Mouse (Mus musculus) intestine, postnatal 0 days (tissue): ENCODE measurements around the gene Susd1. TPM values are rescaled to one million over a fixed set of nuclear protein-coding genes. Genes with fewer than 3 reads are reported as not detected.
A peak's percentile ranks its signal among the peaks of the same experiment; 100 is the strongest.

Source experiments
- ATAC-seq: fragments of 200-750 bp; cut with Nextera tagmentation; 2 replicates; pipeline ENCODE4 v1.8.0; 2017; ENCODE audit warnings: mild to moderate bottlenecking, moderate TSS enrichment, moderate library complexity
- H3K27ac ChIP-seq: fragments of 300-500 bp; sonication (generic); 2 replicates; pipeline ENCODE4 v1.5.1; 2014; ENCODE audit warnings: mild to moderate bottlenecking, low read depth, low read length, moderate library complexity
- H3K27me3 ChIP-seq: fragments of 300-500 bp; sonication (generic); replicated peaks from 2 replicates; pipeline ENCODE4 v1.6.1; 2014; ENCODE audit warnings: low read length, mixed read lengths; ENCODE audit not compliant: control insufficient read depth, insufficient read depth
- H3K36me3 ChIP-seq: fragments of 300-500 bp; sonication (generic); 2 replicates; pipeline ENCODE4 v1.6.1; 2014; ENCODE audit warnings: mild to moderate bottlenecking, moderate library complexity; ENCODE audit not compliant: control insufficient read depth, insufficient read depth
- H3K4me1 ChIP-seq: fragments of 300-500 bp; sonication (generic); replicated peaks from 2 replicates; pipeline ENCODE4 v1.6.1; 2014; ENCODE audit warnings: antibody characterized with exemption, low read length, mixed read lengths; ENCODE audit not compliant: control insufficient read depth, insufficient read depth
- H3K4me2 ChIP-seq: fragments of 300-500 bp; sonication (generic); replicated peaks from 2 replicates; pipeline ENCODE4 v1.6.1; 2014; ENCODE audit warnings: low read depth, mild to moderate bottlenecking, moderate library complexity
- H3K4me3 ChIP-seq: fragments of 300-500 bp; sonication (generic); 2 replicates; pipeline ENCODE4 v1.5.1; 2014; ENCODE audit warnings: low read depth, low read length
- H3K9ac ChIP-seq: fragments of 300-500 bp; sonication (generic); 2 replicates; pipeline ENCODE4 v1.6.1; 2014; ENCODE audit warnings: mild to moderate bottlenecking, low read depth, low read length
- H3K9me3 ChIP-seq: fragments of 300-500 bp; sonication (generic); 2 replicates; pipeline ENCODE4 v1.6.1; 2016; ENCODE audit warnings: mixed run types; ENCODE audit not compliant: control insufficient read depth
- CTCF ChIP-seq: sonication (generic); IDR thresholded peaks from 2 replicates; pipeline ENCODE4 v1.5.1; 2016; ENCODE audit warnings: low read depth, mild to moderate bottlenecking, control low read depth, antibody characterized with exemption, moderate library complexity
- WGBS: fragments of 180-500 bp; shearing (Covaris S2); extraction: QIAGEN DNeasy Blood & Tissue Kit; methylation state at CpG from one replicate; pipeline ENCODE4 v1.1.7; 2014; 5-methylcytosine and 5-hydroxymethylcytosine counted together
- polyA plus RNA-seq: library from polyadenylated mRNA; unstranded; fragments of >200 nt; fragmentation: Nextera tagmentation; extraction: Ambion mirVana; gene quantifications from 2 replicates; pipeline ENCODE4 v1.2.1, GENCODE M21; 2015

Gene Susd1
- 5.0 and 5.9 TPM in 2 replicates for polyA plus RNA-seq

DNA sequence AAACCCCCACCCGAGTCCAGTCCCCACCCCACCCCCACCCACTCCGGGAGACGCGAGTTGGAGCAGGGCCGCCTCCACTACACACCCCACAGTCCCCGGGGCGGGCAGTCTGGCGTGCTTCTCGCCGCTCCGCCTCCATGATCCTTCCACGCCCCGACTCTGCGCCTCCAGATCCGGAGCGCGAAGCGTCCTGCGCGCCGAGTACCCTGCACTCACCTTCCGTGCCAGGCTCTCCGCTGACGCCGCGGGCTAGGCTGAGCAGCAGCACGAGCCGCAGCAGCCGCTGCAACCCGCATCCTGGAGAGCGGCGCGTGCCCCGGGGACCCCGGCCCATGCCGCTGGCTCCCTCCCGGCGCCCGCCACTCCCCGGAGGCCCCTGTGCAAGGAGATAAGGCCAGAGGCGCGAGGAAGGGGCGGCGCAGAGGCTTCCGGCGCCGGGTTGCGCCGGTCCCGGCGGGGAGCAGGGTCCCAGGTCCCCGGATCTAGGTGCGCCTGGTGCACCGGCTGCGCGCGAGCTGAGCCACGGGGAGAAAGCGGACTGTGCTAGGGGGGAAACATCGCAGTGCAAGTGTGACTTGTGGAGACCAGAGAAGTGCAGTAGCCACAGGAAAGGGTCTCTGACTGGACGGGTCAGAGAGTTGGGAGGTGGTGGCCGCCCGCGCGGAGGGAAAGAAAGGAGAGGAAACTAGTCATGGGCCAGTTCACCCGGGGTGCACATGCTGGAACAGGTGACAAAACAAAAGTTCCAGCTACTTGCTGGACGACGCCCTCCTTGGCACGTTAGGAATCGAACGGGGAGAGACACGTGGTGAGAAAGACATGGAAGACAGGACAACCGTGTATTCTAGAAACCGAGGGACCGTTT, at the start of gene Susd1:
Gene Susd1, minus strand, starts transcription at position 644 of the 865 bp plus-strand sequence.
- ATAC-seq = peak; percentile 66
- Histone ChIP-seq H3K27me3 (no peaks in the 10 kb centered on the region), H3K4me2 (peak within 1 kb of the TSS; percentile 99), H3K27ac (peak within 1 kb of the TSS; percentile 90), H3K4me3 (peak within 1 kb of the TSS; percentile 52), H3K9ac (peak within 1 kb of the TSS; percentile 77), H3K9me3 (no peaks in the 10 kb centered on the region), H3K4me1 (peaks cover 7% of the 10 kb centered on the region; the same call in 1 of the 2 replicates), H3K36me3 (no peaks in the 10 kb centered on the region)
- no peak for TF ChIP-seq CTCF
- under 1% methylated on average over 75 of the region's 75 CpGs for WGBS

DNA sequence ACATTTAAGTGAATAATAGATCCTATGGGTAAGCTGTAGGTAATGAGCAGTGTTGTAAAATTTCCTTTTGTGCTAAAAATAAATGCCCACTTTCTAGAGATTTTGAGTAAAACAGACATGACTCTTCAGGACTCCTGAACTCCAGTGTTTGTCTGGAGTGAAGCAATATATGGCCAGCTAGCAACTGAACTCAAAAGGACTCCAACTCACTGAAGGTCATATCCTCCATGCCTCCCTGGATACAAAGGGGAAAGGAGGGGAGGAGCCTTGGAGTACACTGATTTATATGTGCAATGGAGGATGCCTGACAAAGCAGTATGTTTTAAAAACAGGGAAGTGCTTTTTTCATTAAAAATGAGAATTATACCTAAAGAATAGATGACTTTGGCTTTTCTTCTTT, 32.9 kb upstream of the Susd1 start:
- 0 out of 2 replicates have a peak, but pooled peaks have one; percentile 36 for ATAC-seq
- TF ChIP-seq CTCF = no peak
- Histone ChIP-seq H3K9me3 (no peaks in the 10 kb centered on the region), H3K36me3 (peaks cover 10% of the 10 kb centered on the region; the same call in 1 of the 2 replicates), H3K27ac (no peak overlapping the region), H3K4me3 (no peak overlapping the region), H3K4me2 (no peak overlapping the region), H3K4me1 (no peaks in the 10 kb centered on the region), H3K9ac (no peak overlapping the region), H3K27me3 (no peaks in the 10 kb centered on the region)

DNA sequence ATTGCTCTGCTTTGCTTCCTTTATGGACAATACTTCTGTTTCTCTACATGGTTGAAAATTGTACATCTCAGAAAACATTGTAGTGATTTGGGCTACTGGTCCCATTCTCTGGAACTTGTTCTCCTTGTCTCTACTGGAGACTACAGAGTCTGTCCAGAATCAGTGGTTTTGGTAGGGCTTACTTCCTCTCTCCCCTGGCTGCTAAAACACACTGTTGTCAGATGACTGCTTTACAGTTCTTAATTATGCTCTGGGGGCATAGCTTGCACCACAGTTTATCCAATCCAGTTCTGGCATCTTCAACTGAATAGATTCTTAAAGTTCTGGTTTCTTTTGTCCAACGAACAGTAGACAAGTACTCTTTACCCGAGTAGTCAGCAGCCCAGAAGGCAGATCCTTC, 27.0 kb upstream of the Susd1 start:
- H3K27me3 ChIP-seq = no peaks in the 10 kb centered on the region
- H3K36me3 ChIP-seq = no peaks in the 10 kb centered on the region
- H3K4me1 ChIP-seq = peaks cover 9% of the 10 kb centered on the region
- H3K9me3 ChIP-seq = no peaks in the 10 kb centered on the region
- no peak overlapping the region for H3K4me2 ChIP-seq
- no peak for TF ChIP-seq CTCF
- 74% methylated on average over 2 of the region's 2 CpGs for WGBS
- no peak overlapping the region for H3K4me3 ChIP-seq
- H3K27ac ChIP-seq = no peak overlapping the region
- no peak overlapping the region for H3K9ac ChIP-seq
- no peak for ATAC-seq

DNA sequence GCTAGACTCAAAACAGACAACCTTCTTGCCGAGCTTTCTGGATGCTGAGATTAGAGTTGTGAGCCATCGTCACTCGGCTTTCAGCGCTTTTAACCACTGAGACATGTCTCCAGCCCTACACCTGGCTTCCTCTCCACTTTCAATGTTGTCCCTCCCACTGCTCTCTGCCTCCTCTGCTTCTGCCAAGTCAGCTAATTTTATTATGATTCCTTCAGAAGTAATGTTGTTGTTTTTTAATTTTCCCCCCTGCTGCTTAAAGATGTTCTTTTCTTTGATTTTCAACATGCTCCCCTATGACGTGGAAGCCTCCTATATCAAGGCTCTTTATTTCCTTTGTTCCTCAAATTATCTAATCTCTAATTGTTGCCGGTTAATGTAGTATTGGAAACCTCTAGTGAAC, 26.2 kb upstream of the Susd1 start:
- H3K36me3 ChIP-seq = no peaks in the 10 kb centered on the region
- 73% methylated on average over 6 of the region's 6 CpGs for WGBS
- H3K9ac ChIP-seq = no peak overlapping the region
- no peak overlapping the region for H3K27ac ChIP-seq
- H3K4me1 ChIP-seq = peaks cover 9% of the 10 kb centered on the region
- no peak for ATAC-seq
- H3K9me3 ChIP-seq = no peaks in the 10 kb centered on the region
- no peak overlapping the region for H3K4me3 ChIP-seq
- H3K4me2 ChIP-seq = no peak overlapping the region
- H3K27me3 ChIP-seq = no peaks in the 10 kb centered on the region
- no peak for TF ChIP-seq CTCF

DNA sequence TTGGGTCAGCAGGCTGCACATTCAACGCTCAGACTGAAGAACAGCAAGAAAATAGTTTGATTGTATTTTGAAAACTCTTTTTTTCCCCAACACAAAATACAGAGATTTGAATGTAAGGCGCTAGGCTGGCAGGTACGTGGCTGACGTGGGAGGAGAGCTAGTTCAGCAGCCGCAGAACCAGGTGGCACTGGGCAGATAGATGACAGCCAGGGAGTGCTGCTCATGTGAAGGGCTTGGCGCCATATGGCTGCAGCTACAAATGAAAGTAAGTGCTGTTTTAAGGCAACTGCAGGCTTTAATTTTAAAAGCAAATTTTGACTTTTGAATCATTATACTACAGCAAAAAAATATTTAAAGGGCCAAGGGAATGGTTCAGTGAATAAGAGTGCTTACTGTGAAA, 24.1 kb upstream of the Susd1 start:
- no peaks in the 10 kb centered on the region for H3K36me3 ChIP-seq
- H3K4me2 ChIP-seq = no peak overlapping the region
- H3K9me3 ChIP-seq = no peaks in the 10 kb centered on the region
- no peak for TF ChIP-seq CTCF
- no peak overlapping the region for H3K9ac ChIP-seq
- 57% methylated on average over 6 of the region's 6 CpGs for WGBS
- no peak overlapping the region; the same call in 1 of the 2 replicates for H3K27ac ChIP-seq
- peaks cover 12% of the 10 kb centered on the region for H3K4me1 ChIP-seq
- H3K4me3 ChIP-seq = no peak overlapping the region
- ATAC-seq = no peak
- no peaks in the 10 kb centered on the region for H3K27me3 ChIP-seq

DNA sequence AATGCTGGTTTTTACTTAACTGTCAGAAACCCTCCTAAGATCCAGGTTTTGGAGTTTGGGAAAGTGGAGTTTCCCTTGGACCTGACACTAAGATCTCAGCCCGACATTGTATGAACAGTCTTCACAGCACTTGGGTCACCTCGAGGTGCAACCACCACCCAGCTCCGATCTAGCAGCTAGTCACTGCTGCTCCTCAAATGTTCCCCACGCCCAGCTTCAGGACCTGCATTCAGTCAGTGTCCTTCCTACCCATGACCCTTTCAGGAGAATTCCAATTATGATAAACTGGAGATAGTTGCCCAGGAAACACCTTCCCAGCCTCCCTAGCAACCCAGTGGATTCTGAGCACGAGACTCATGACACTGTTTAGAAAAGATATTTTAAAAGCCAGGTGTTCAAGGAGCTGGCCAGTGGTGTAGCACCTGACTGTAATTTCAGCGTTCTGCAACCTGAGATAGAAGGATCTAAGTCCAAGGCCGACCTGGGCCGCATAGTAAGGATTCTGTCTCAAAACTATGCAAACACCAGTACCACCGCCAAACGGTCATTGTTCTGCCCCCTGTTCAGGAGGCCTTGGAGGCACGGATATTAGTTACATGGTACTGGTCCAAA, 22.8 kb upstream of the Susd1 start:
- WGBS = 36% methylated on average over 11 of the region's 11 CpGs
- 0 out of 2 replicates have a peak overlapping the region, but pooled peaks have one; percentile 9 for H3K4me2 ChIP-seq
- no peaks in the 10 kb centered on the region for H3K36me3 ChIP-seq
- H3K9me3 ChIP-seq = no peaks in the 10 kb centered on the region
- TF ChIP-seq CTCF = no peak
- peaks cover 12% of the 10 kb centered on the region for H3K4me1 ChIP-seq
- peak overlapping the region; percentile 73 for H3K27ac ChIP-seq
- H3K27me3 ChIP-seq = no peaks in the 10 kb centered on the region
- no peak overlapping the region for H3K9ac ChIP-seq
- peak; percentile 79 for ATAC-seq
- H3K4me3 ChIP-seq = no peak overlapping the region
